Mouse (Mus musculus) hindbrain, embryonic 14.5 days (tissue): ENCODE results near the gene Nkiras2. TPM values are rescaled to one million over a fixed set of nuclear protein-coding genes. Genes with fewer than 3 reads are reported as not detected.

ENCODE experiments used
- ATAC-seq: fragments of 200-750 bp; cut with Nextera tagmentation; 2 replicates; pipeline ENCODE4 v1.8.0; 2017; ENCODE audit warnings: moderate number of reproducible peaks, mild to moderate bottlenecking, moderate TSS enrichment, moderate library complexity; ENCODE audit not compliant: low FRiP score
- DNase-seq: peaks from one replicate; pipeline ENCODE4 v3.0.0-alpha.2; 2015; ENCODE audit warnings: low spot score
- H3K27ac ChIP-seq: fragments of 300-500 bp; sonication (generic); 2 replicates; pipeline ENCODE4 v1.5.1; 2014; ENCODE audit warnings: mild to moderate bottlenecking, moderate library complexity
- H3K27me3 ChIP-seq: fragments of 300-500 bp; sonication (generic); 2 replicates; pipeline ENCODE4 v1.6.1; 2014; ENCODE audit warnings: mild to moderate bottlenecking, low read length, mixed read lengths; ENCODE audit not compliant: control insufficient read depth, insufficient read depth
- H3K36me3 ChIP-seq: fragments of 300-500 bp; sonication (generic); replicated peaks from 2 replicates; pipeline ENCODE4 v1.6.1; 2014; ENCODE audit not compliant: control insufficient read depth, insufficient read depth
- H3K4me1 ChIP-seq: fragments of 300-500 bp; sonication (generic); replicated peaks from 2 replicates; pipeline ENCODE4 v1.6.1; 2014; ENCODE audit warnings: antibody characterized with exemption, low read length, mixed read lengths; ENCODE audit not compliant: control insufficient read depth, insufficient read depth
- H3K4me2 ChIP-seq: fragments of 300-500 bp; sonication (generic); replicated peaks from 2 replicates; pipeline ENCODE4 v1.6.1; 2014; ENCODE audit warnings: mild to moderate bottlenecking, moderate library complexity
- H3K4me3 ChIP-seq: fragments of 300-500 bp; sonication (generic); replicated peaks from 2 replicates; pipeline ENCODE4 v1.5.1; 2014; ENCODE audit warnings: mild to moderate bottlenecking, low read length
- H3K9ac ChIP-seq: fragments of 300-500 bp; sonication (generic); 2 replicates; pipeline ENCODE4 v1.6.1; 2014
- H3K9me3 ChIP-seq: fragments of 300-500 bp; sonication (generic); 2 replicates; pipeline ENCODE4 v1.6.1; 2016; ENCODE audit warnings: low read length; ENCODE audit not compliant: control insufficient read depth
- WGBS: fragments of 180-500 bp; shearing (Covaris S2); extraction: QIAGEN DNeasy Blood & Tissue Kit; methylation state at CpG from one replicate; pipeline ENCODE4 v1.1.7; 2014; 5-methylcytosine and 5-hydroxymethylcytosine counted together
- polyA plus RNA-seq: library from polyadenylated mRNA; unstranded; fragments of >200 nt; fragmentation: Nextera tagmentation; extraction: Ambion mirVana; gene quantifications from 2 replicates; pipeline ENCODE4 v1.2.1, GENCODE M21; 2014

The Nkiras2 gene
- polyA plus RNA-seq, 1 experiment from 2014 or later, result 103 TPM

DNA sequence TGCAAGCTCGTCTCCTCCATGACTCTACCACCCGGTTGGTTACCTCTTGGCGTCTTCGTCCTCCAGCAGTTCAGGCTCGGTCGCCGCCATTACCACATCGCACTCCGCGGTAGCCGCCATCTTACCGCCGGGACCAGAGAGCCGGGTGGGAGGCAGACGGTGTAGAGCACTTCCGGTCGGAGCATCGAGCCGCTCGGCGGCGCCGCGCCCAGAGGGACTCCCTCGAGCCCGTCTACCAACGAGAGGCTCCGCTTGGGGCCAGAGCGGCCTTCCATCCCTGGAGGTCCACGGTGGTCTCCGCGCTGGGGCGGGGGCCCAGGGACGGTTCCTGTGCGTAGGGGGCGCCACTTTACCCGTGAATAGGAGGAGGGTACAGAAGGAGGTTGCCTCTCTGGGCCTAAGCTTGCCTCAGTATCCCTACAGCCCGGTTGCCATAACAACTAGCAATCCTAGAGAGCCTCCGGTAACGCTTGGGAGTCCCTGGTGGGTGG, 486 bp downstream of the Nkiras2 start:
- WGBS, result under 1% methylated on average over 39 of the region's 40 CpGs

GRCm38 (mm10) chr11:100619982-100620381, 938 bp downstream of the Nkiras2 start, which contains the start of gene Dnajc7:
TSS of gene Dnajc7 (minus strand) at chr11:100620168.
- WGBS, result 4% methylated on average over 11 of the region's 11 CpGs
- H3K27me3 ChIP-seq, result no peaks in the 10 kb centered on the region
- H3K4me3 ChIP-seq, result peak within 1 kb of the TSS; percentile 85
- H3K27ac ChIP-seq, result peak within 1 kb of the TSS; percentile 96
- peak within 1 kb of the TSS; percentile 71 for H3K4me2 ChIP-seq
- H3K9me3 ChIP-seq, result no peaks in the 10 kb centered on the region
- ATAC-seq, result no peak
- peaks cover 35% of the 10 kb centered on the region for H3K4me1 ChIP-seq
- peaks cover 10% of the 10 kb centered on the region for H3K36me3 ChIP-seq
- H3K9ac ChIP-seq, result peak within 1 kb of the TSS; percentile 86
- DNase-seq, result no peak

More for the DNA sequence above, 486 bp downstream of the Nkiras2 start:
- Histone ChIP-seq H3K4me2 (peak overlapping the region; percentile 71), H3K27me3 (no peaks in the 10 kb centered on the region), H3K9me3 (no peaks in the 10 kb centered on the region), H3K4me3 (peak overlapping the region; percentile 85), H3K27ac (peak overlapping the region; percentile 96), H3K9ac (peak overlapping the region; percentile 86), H3K36me3 (peaks cover 6% of the 10 kb centered on the region; the same call in 1 of the 2 replicates), H3K4me1 (peaks cover 35% of the 10 kb centered on the region)
- ATAC-seq, result peak; percentile 97
- peak; percentile 98 for DNase-seq

DNA sequence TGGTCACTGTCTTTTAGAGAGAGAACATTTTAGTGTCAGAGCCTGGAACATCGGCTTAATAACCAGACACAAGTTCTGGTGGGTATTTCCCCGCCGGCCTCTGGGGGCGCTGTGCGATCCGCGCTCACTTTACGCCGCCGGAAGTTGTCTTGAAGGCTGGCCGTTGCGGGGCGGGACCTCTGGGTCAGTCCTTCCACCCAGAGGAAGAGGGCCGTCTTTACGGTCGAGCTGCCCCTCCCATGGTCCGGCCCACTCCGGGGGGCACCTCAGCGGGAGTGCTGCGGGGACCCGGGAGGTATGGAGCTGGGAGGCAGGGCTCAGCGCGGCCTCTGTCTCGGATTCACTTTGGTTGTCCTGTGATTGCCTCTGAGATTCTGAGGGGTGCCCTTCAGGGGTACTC, 3.7 kb downstream of the Nkiras2 start:
- under 1% methylated on average over 24 of the region's 24 CpGs for WGBS
- DNase-seq, result peak; percentile 92
- no peaks in the 10 kb centered on the region for H3K9me3 ChIP-seq
- H3K27me3 ChIP-seq, result no peaks in the 10 kb centered on the region
- peak overlapping the region; percentile 68 for H3K4me3 ChIP-seq
- peak overlapping the region; percentile 71 for H3K4me2 ChIP-seq
- peak; percentile 56; the same call in 1 of the 2 replicates for ATAC-seq
- H3K4me1 ChIP-seq, result peaks cover 31% of the 10 kb centered on the region
- H3K27ac ChIP-seq, result peak overlapping the region; percentile 82
- H3K36me3 ChIP-seq, result peaks cover 30% of the 10 kb centered on the region
- H3K9ac ChIP-seq, result peak overlapping the region; percentile 76

GRCm38 (mm10) chr11:100623867-100624266, 4.8 kb downstream of the Nkiras2 start:
- no peak for ATAC-seq
- H3K27ac ChIP-seq, result no peak overlapping the region
- H3K9ac ChIP-seq, result peak overlapping the region; percentile 76
- peaks cover 30% of the 10 kb centered on the region for H3K36me3 ChIP-seq
- H3K4me1 ChIP-seq, result peaks cover 29% of the 10 kb centered on the region; the same call in 1 of the 2 replicates
- H3K9me3 ChIP-seq, result no peaks in the 10 kb centered on the region
- no peak for DNase-seq
- 66% methylated on average over 5 of the region's 5 CpGs for WGBS
- H3K4me3 ChIP-seq, result peak overlapping the region; percentile 68
- H3K4me2 ChIP-seq, result peak overlapping the region; percentile 71
- no peaks in the 10 kb centered on the region for H3K27me3 ChIP-seq

DNA sequence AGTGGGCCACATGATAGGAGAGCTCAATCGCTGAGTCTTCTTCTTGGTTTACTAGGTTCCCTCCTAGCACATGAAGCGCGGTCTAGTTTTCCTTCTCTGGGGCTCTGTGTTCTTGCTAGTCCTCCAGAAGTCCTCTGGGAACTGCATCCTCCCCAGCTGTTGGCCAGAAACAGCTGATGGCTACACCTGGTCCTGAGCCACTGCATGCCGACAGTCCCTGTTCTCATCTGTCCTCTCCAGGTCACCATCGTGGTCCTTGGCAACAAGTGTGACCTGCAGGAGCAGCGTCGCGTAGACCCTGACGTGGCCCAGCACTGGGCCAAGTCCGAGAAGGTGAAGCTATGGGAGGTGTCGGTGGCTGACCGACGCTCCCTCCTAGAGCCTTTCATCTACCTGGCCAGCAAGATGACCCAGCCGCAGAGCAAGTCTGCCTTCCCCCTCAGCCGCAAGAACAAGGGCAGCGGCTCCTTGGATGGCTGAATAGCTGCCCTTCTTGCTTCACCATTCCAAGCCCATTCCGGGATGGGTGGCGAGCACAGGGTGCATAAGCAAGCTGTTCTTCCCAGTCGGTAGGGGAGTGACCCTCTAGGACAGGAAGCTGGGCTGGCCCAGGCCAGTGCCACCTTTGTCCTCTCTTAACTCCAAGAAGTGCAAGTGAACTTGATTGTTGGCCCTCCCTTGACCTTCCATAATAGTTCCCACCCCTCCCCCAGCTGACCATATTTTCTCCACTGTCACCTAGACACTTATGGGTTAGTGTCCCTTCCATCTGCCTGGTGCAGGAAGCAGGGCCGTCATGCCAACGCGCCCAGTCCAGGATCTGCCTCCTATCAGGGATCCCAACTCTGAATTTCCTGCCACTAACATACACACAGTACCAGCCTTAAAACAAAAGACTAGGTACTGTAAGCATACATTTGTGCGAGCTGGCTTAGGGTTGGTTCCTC, 7.0 kb downstream of the Nkiras2 start:
- Histone ChIP-seq H3K4me2 (no peak overlapping the region), H3K27me3 (no peaks in the 10 kb centered on the region), H3K27ac (no peak overlapping the region), H3K9ac (no peak overlapping the region), H3K4me1 (peaks cover 19% of the 10 kb centered on the region; the same call in 1 of the 2 replicates), H3K36me3 (peaks cover 30% of the 10 kb centered on the region), H3K4me3 (no peak overlapping the region), H3K9me3 (no peaks in the 10 kb centered on the region)
- DNase-seq (no peak), ATAC-seq (no peak)
- 95% methylated on average over 23 of the region's 23 CpGs for WGBS

GRCm38 (mm10) chr11:100626701-100627195, 7.7 kb downstream of the Nkiras2 start:
- WGBS, result 23% methylated on average over 9 of the region's 9 CpGs
- H3K4me2 ChIP-seq, result no peak overlapping the region
- no peak overlapping the region for H3K9ac ChIP-seq
- H3K4me3 ChIP-seq, result no peak overlapping the region
- no peak for ATAC-seq
- H3K27me3 ChIP-seq, result no peaks in the 10 kb centered on the region
- peak; percentile 57 for DNase-seq
- H3K9me3 ChIP-seq, result no peaks in the 10 kb centered on the region
- H3K4me1 ChIP-seq, result peaks cover 19% of the 10 kb centered on the region; the same call in 1 of the 2 replicates
- H3K36me3 ChIP-seq, result peaks cover 30% of the 10 kb centered on the region
- no peak overlapping the region for H3K27ac ChIP-seq

DNA sequence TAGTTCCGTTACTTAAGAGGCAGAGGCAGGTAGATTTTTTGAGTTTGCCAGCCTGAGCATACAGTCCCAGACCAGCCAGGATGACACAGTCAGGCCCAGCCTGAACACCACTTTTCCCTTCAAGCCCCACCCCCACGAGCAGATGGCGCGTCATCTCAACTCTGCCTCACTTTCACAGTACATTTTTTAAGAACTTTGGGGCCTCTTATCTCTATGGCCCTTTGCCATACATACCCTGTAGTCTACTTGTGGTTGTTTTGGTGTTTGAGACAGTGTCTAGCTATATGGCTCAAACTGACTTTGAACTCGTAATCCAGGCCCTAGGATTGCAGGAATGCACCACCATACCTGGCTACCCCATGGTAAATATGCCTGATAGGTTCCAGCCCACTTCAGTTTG, 9.0 kb downstream of the Nkiras2 start:
- no peak overlapping the region for H3K4me3 ChIP-seq
- H3K9me3 ChIP-seq, result no peaks in the 10 kb centered on the region
- H3K9ac ChIP-seq, result no peak overlapping the region
- H3K27me3 ChIP-seq, result no peaks in the 10 kb centered on the region
- no peak overlapping the region for H3K27ac ChIP-seq
- H3K4me1 ChIP-seq, result peaks cover 19% of the 10 kb centered on the region; the same call in 1 of the 2 replicates
- peaks cover 30% of the 10 kb centered on the region for H3K36me3 ChIP-seq
- H3K4me2 ChIP-seq, result no peak overlapping the region
- ATAC-seq (no peak), DNase-seq (no peak)
- WGBS, result 96% methylated on average over 5 of the region's 5 CpGs

- peaks cover 30% of the 10 kb centered on the region for H3K36me3 ChIP-seq
- H3K4me1 ChIP-seq, result peaks cover 11% of the 10 kb centered on the region; the same call in 1 of the 2 replicates
- peak overlapping the region; percentile 23; the same call in 1 of the 2 replicates for H3K27ac ChIP-seq
- 24% methylated on average over 13 of the region's 13 CpGs for WGBS
- no peak overlapping the region for H3K4me2 ChIP-seq
- H3K9me3 ChIP-seq, result no peaks in the 10 kb centered on the region
- H3K27me3 ChIP-seq, result no peaks in the 10 kb centered on the region
- DNase-seq (peak; percentile 44), ATAC-seq (peak; percentile 48; the same call in 1 of the 2 replicates)
- peak overlapping the region; percentile 18 for H3K9ac ChIP-seq
- H3K4me3 ChIP-seq, result no peak overlapping the region
Observed at GRCm38 (mm10) chr11:100628862-100629352, 9.9 kb downstream of the Nkiras2 start.

DNA sequence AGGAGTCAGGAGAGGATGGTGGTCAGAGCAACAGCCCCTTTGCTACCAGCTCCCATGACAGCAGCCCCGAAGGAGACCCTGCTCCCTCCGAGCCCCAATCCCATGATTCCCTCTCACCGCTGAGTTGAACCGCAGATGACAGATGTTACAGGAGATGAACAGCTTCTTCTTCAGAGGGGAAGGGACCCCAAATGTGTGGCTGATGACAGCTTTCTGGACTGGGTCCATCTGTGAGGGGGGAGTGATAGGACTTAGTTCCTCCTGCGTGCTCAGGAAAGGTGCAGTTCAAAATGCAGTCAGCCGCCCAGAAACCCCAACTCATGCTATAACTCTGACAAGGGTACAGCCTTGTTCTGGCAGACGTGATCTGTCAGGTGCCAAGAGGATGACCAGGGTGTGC, 15.5 kb downstream of the Nkiras2 start:
- Histone ChIP-seq H3K4me1 (no peaks in the 10 kb centered on the region), H3K36me3 (no peaks in the 10 kb centered on the region), H3K9me3 (no peaks in the 10 kb centered on the region), H3K27me3 (peaks cover 3% of the 10 kb centered on the region; the same call in 1 of the 2 replicates), H3K4me3 (no peak overlapping the region), H3K27ac (no peak overlapping the region), H3K4me2 (no peak overlapping the region), H3K9ac (no peak overlapping the region)
- 74% methylated on average over 7 of the region's 7 CpGs for WGBS
- ATAC-seq, result no peak
- no peak for DNase-seq
